Mouse (Mus musculus): ENCODE data around the gene Htra3. TPM values are rescaled to one million over a fixed set of nuclear protein-coding genes. Genes with fewer than 3 reads are reported as not detected.

Htra3 gene
- total RNA-seq, 2 experiments from 2014 or later = 48.0 to 61.7 TPM

DNA sequence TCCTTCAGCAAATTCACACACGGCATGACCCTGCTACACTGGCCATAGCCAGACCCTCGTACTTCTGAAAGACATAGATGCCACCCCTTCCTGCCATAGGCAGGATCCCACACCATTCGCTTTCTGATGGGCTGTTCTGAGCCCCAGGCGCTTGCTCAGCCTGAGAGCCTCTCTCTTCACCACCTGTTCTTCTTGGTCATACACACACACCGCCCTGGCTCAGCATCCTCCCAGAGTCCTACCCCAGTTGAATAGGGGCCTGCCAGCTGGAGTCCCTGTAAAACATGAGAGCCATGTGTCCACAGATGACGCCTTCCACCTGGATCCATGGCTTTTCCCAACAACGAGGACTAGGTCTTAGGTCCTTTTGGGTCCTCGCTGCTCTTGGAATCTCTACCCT lies 66.9 kb downstream of the Htra3 start:
- no peak for DNase-seq

DNA sequence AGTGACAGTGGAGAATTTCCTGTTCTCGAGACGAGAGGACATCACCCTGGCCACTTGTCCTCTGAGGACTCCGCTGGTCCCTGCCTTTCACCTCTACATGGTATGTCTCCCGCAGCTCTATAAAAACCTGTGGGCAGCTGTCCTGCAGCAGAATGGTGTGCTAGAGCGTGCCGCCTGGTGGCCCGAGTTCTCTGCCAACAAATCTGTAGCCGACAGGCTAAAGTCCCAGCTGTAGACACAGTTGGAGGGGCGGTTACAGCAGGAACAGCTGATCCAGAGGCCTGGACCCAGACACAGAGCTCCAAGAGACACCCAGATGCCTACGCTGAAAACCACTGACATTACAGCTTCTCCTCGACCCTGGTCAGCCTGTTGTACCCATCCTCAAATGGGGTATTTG lies 67.7 kb downstream of the Htra3 start:
- DNase-seq = no peak

DNA sequence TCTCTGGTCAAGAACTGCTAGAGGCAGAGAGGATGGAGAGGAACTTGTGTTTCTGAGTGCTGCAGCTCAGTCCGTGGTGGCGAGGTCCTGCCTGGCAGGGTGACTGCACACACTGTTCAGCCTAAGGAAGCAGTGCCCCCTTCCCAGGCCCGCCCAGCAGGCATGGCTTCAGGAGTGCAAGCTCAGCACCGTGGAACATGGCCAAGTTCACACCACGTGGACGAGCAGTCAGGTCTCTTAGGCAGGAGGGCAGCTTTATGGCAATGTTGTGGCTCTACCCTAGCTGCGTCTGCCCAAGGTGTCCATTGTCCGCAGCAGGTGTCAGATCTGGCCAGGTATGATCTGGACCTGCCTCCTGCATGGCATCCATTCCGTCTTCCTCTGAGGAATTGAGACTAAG lies 68.4 kb downstream of the Htra3 start:
- no peak for DNase-seq

DNA sequence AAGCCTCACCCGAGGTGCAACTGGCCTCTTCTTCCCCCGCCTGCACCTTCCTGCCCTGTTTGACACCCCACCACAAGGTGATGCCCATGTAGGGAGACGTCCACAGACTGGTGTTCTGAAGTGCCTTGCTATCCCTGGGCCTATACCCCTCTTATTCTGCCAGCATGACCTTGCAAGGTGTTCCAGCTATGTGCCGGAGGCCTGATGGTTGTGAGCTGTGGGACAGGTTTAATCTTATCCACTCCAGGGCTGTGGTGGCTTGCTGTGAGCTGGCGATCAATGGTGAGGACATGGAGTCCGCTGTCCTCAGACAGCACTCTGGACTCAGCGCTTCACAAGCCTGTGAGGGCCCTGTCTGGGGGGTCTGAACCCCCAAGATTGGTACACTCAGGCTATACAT lies 69.2 kb downstream of the Htra3 start:
- no peak for DNase-seq

- DNase-seq = no peak
Observed at GRCm38 (mm10) chr5:35609971-35610370, 69.6 kb downstream of the Htra3 start.

DNA sequence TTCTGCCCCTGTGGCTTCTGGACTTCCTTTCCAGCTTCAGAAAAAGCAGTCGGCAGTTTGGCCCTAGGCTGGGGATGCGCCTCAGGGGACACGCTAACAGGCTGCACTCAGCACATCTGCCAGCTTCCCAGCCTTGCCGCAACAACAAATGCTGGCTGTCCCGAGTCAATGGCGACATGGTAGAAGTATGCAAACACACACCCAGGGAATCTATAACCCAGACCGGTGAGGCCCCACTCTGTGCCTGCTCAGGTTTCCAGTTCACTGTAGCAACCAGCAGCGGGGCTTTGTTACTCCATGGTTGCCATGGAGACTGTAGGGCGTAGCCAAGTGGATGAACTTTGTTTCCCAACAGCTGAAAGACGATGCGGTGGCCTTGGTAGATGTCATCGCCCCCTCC lies 70.2 kb downstream of the Htra3 start:
- peak; percentile 71 for DNase-seq

DNA sequence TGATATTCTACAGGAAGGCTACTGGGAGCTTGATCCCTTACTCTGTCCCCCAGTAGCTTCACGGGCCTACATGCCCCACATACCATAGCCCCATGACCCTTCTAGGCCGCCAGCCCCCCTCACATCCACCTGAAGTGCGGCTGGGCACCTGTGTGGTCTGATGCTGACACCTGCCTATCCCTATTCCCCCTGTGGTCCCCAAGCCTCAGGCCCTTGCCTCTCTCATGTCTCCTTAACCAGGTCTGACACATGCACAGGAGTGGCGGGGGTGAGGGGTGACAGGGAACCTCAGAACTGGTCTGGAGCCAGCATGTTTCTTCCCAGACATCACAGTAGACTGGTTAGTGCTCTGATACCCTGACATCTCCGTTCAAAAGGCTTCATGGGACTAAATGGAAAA lies 71.0 kb downstream of the Htra3 start:
- no peak for DNase-seq

- peak; percentile 57 for DNase-seq
Observed at GRCm38 (mm10) chr5:35607784-35608183, 71.8 kb downstream of the Htra3 start.

GRCm38 (mm10) chr5:35606800-35607199 lies 72.8 kb downstream of the Htra3 start:
- no peak for DNase-seq

DNA sequence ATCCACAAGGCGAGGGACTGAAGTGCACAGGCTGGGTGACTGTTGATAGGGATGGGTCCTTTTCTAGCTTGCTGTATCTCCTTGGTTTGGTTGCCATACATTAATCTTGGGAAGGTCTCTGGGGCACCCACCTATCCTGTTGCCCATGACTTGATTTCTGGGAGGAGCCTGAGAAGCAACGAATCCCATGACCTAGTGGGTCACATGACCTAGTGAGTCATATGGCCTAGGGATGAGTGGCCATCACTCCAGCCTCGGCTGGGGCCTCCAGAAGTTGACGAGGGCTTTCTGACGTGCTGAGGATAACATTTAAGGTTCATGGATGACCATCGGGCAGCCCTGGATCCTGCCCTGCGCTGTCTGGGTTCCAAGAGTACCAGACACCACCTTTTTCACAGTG lies 74.2 kb downstream of the Htra3 start:
- DNase-seq = no peak

Other genes starting within 250 kb of the Htra3 start
- 10 to 100 TPM; 18.3 to 26.3 TPM for gene Cpz, start 154.1 kb downstream of the Htra3 start, total RNA-seq (2021)
- gene Trmt44, start 104.7 kb downstream of the Htra3 start, total RNA-seq (2021) = 1 to 10 TPM; 2.0 to 3.9 TPM
- 10 to 100 TPM; 11.1 to 14.5 TPM for gene Acox3, start 96.7 kb downstream of the Htra3 start, total RNA-seq (2021)
- gene Sh3tc1, start 60.2 kb upstream of the Htra3 start, total RNA-seq (2021) = 1 to 10 TPM; 3.7 to 5.2 TPM
- 10 to 100 TPM; 51.3 to 68.7 TPM for gene Ablim2, start 78.1 kb upstream of the Htra3 start, total RNA-seq (2021)
- gene Afap1, start 213.5 kb upstream of the Htra3 start, total RNA-seq (2021) = 10 to 100 TPM; 18.6 to 25.9 TPM